Mouse (Mus musculus) embryonic facial prominence, embryonic 15.5 days (tissue): ENCODE data around the gene Akap11. TPM values are rescaled to one million over a fixed set of nuclear protein-coding genes. Genes with fewer than 3 reads are reported as not detected.

Experiments used
- ATAC-seq: fragments of 200-750 bp; cut with Nextera tagmentation; 2 replicates; pipeline ENCODE4 v1.8.0; 2017; ENCODE audit warnings: low read depth, moderate TSS enrichment; ENCODE audit not compliant: insufficient number of reproducible peaks, low FRiP score, low TSS enrichment
- H3K27ac ChIP-seq: fragments of 300-500 bp; sonication (generic); replicated peaks from 2 replicates; pipeline ENCODE4 v1.5.1; 2015; ENCODE audit warnings: mild to moderate bottlenecking, inconsistent platforms
- H3K27me3 ChIP-seq: fragments of 300-500 bp; sonication (generic); 2 replicates; pipeline ENCODE4 v1.6.1; 2015; ENCODE audit warnings: inconsistent platforms
- H3K36me3 ChIP-seq: fragments of 300-500 bp; sonication (generic); 2 replicates; pipeline ENCODE4 v1.6.1; 2015; ENCODE audit warnings: mild to moderate bottlenecking, inconsistent platforms
- H3K4me1 ChIP-seq: fragments of 300-500 bp; sonication (generic); 2 replicates; pipeline ENCODE4 v1.6.1; 2015; ENCODE audit warnings: inconsistent platforms
- H3K4me2 ChIP-seq: fragments of 300-500 bp; sonication (generic); replicated peaks from 2 replicates; pipeline ENCODE4 v1.6.1; 2015; ENCODE audit warnings: mild to moderate bottlenecking, inconsistent platforms
- H3K4me3 ChIP-seq: fragments of 300-500 bp; sonication (generic); replicated peaks from 2 replicates; pipeline ENCODE4 v1.5.1; 2015; ENCODE audit warnings: mild to moderate bottlenecking, inconsistent platforms
- H3K9ac ChIP-seq: fragments of 300-500 bp; sonication (generic); 2 replicates; pipeline ENCODE4 v1.6.1; 2015; ENCODE audit warnings: inconsistent platforms
- H3K9me3 ChIP-seq: fragments of 300-500 bp; sonication (generic); replicated peaks from 2 replicates; pipeline ENCODE4 v1.6.1; 2016; ENCODE audit warnings: inconsistent platforms
- WGBS: fragments of 180-500 bp; shearing (Covaris S2); methylation state at CpG from one replicate; pipeline ENCODE4 v1.1.7; 2015; 5-methylcytosine and 5-hydroxymethylcytosine counted together
- polyA plus RNA-seq: library from polyadenylated mRNA; unstranded; fragments of >200 nt; fragmentation: Nextera tagmentation; extraction: Ambion mirVana; gene quantifications from 2 replicates; pipeline ENCODE4 v1.2.1, GENCODE M21; 2015

The Akap11 gene
- polyA plus RNA-seq, 1 experiment from 2014 or later: 16.8 TPM

DNA sequence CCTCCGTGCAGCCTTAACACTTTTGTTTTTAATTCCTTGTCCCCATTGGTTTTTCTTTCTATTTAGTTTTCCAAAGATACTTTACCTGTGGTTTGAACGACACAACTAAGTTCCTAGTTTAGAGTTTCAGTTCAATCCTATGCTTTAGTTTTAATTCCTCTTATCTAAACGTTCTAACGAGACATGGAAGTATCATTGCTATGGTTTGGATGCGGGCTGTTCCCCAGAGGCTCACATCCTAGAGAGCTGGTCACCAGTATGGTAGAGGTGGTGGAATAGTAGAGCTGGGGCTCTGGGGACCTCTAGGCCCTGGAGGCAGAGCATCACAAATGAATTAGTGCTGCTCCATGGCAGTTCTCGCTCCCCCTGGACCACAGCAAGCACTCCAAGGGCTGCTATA is 9.7 kb downstream of the Akap11 start:
- H3K4me2 ChIP-seq: no peak overlapping the region
- no peak for ATAC-seq

DNA sequence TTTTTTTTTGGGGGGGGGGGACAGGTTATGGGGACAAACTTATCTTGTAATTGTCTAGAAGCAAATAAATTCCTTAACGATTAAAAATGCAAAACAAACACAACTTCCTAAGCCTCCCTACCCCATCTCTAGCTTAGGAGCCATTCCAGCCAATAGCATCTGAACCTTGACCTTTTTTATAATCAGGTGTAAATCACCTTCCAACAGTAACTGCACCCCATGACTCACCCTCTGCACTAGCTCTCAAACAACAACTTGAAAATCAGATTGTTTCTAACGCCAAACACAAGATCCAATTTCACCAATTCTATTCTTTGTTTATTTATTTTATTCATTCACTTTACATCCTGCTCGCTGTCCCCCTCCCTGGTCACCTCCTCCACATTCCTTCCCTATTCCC is 10.1 kb downstream of the Akap11 start:
- Histone ChIP-seq H3K4me1 (peaks cover 6% of the 10 kb centered on the region; the same call in 1 of the 2 replicates), H3K9me3 (no peaks in the 10 kb centered on the region), H3K4me2 (no peak overlapping the region), H3K36me3 (peaks cover 3% of the 10 kb centered on the region; the same call in 1 of the 2 replicates), H3K9ac (no peak overlapping the region), H3K4me3 (no peak overlapping the region), H3K27ac (no peak overlapping the region), H3K27me3 (no peaks in the 10 kb centered on the region)
- ATAC-seq: no peak
- 59% methylated on average over 3 of the region's 3 CpGs for WGBS

More for the DNA sequence above, 9.7 kb downstream of the Akap11 start:
- no peak overlapping the region for H3K27ac ChIP-seq
- H3K36me3 ChIP-seq: no peaks in the 10 kb centered on the region
- H3K4me1 ChIP-seq: peaks cover 6% of the 10 kb centered on the region; the same call in 1 of the 2 replicates
- no peak overlapping the region for H3K4me3 ChIP-seq
- WGBS: 58% methylated on average over 6 of the region's 6 CpGs
- no peak overlapping the region for H3K9ac ChIP-seq
- H3K9me3 ChIP-seq: no peaks in the 10 kb centered on the region
- H3K27me3 ChIP-seq: no peaks in the 10 kb centered on the region

DNA sequence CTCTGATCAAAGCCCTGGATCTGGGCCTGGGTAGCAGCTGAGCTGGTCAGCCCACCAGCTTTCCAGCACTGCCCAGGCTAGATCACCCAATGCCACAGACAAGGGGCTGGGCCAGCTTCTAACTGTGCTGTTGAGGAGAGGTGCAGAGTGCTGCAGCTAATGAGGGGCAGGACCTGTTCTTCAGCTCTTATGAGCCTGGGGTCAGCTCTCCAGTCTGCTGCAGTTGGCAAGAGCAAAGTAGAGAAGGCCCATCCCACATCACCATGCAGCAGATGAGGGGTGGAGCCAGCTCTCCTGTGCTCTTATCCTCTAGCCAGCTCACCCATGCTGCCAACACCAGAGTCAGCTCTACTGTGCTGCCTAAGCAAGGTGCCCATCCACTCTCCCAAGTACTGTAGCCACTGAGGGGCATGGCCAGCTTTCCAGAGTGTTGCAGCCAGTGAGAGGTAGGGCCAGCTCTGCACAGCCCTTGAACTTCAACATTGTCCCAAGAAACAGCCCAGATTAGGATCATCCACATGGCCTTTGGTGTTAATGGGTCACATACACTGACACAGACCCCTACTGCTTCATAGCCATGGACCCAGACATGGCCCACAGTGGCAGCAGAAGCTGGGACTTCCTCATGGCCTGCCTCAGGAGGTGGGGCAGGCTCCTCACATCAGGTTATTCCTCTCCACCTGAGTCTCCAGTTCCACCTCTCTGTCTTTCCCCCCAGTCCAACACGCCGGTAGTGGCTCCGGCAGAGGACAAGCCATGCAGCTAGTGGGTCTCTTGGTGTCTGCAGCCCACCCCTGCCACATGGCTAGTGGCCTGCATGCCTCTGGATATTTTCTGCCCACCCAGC is 10.8 kb downstream of the Akap11 start:
- no peaks in the 10 kb centered on the region for H3K9me3 ChIP-seq
- WGBS: 84% methylated on average over 3 of the region's 3 CpGs
- peaks cover 6% of the 10 kb centered on the region; the same call in 1 of the 2 replicates for H3K4me1 ChIP-seq
- no peak overlapping the region for H3K4me2 ChIP-seq
- H3K27ac ChIP-seq: no peak overlapping the region
- H3K9ac ChIP-seq: no peak overlapping the region
- no peaks in the 10 kb centered on the region for H3K27me3 ChIP-seq
- no peak overlapping the region for H3K4me3 ChIP-seq
- peaks cover 3% of the 10 kb centered on the region; the same call in 1 of the 2 replicates for H3K36me3 ChIP-seq
- no peak for ATAC-seq

DNA sequence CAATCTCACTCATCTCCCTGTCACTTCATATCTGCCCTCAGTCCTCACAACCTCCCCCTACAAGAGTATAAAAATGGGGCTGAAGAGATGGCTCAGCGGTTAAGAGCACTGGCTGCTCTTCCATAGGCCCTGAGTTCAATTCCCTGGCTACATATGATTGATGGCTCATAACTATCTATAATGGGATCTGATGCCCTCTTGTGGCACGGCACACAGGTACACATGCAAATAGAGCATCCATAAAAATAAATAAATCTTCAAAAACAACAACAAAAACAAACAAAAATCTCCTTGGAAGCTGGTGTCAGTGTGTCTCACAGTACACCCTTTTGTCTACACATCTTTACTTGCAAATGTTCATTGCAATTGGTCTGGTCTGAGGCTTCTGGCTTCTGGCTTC is 11.5 kb downstream of the Akap11 start:
- Histone ChIP-seq H3K27ac (no peak overlapping the region), H3K27me3 (no peaks in the 10 kb centered on the region), H3K9ac (no peak overlapping the region), H3K9me3 (no peaks in the 10 kb centered on the region), H3K36me3 (peaks cover 3% of the 10 kb centered on the region; the same call in 1 of the 2 replicates), H3K4me3 (no peak overlapping the region), H3K4me1 (peaks cover 6% of the 10 kb centered on the region; the same call in 1 of the 2 replicates), H3K4me2 (no peak overlapping the region)
- 95% methylated on average over 2 of the region's 2 CpGs for WGBS
- ATAC-seq: no peak

DNA sequence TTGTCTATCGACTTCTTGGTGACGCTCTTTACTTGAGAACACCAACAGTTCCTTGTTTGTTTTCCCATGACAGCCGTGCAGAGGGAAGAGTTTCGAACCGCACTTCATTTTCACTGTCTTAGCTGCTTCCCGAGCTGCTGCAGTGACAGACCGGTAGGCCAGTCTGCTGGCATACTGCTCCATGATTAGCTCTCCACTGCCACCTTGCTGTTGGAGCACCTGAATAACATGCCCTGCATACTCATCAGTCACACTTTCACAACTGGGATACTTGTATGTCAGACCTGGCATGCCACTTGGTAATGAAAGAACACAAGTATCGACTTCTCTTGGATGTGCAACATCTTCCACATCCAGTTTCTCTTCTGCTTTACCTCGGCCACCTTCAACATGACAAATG is 25.9 kb downstream of the Akap11 start:
- no peaks in the 10 kb centered on the region for H3K4me1 ChIP-seq

DNA sequence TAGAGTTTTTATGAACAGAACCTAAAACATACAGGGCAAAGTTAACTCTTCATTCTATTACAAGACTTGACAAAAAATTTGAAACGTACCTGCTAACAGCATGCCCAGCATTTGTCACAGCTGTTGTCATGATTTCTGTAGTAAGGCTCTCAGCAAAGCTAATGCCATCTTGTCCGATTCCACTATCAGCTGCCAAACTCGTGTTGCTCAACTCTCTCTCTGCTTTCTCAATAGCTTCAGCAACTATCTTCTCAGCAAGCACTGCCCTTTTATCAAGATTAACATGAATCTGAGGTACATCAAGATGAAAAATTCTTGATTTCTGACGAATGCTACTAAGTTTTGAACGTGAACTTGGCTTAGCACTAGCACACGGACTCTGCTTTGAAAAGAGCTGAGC is 26.8 kb downstream of the Akap11 start:
- Histone ChIP-seq H3K4me3 (no peak overlapping the region), H3K9me3 (no peaks in the 10 kb centered on the region), H3K27ac (no peak overlapping the region), H3K27me3 (no peaks in the 10 kb centered on the region), H3K9ac (no peak overlapping the region), H3K4me1 (no peaks in the 10 kb centered on the region), H3K36me3 (peaks cover 61% of the 10 kb centered on the region), H3K4me2 (no peak overlapping the region)
- WGBS: 86% methylated on average over 6 of the region's 6 CpGs
- ATAC-seq: no peak

More for the DNA sequence above, 25.9 kb downstream of the Akap11 start:
- 80% methylated on average over 9 of the region's 9 CpGs for WGBS
- Histone ChIP-seq H3K4me2 (no peak overlapping the region), H3K27me3 (no peaks in the 10 kb centered on the region), H3K4me3 (no peak overlapping the region), H3K9me3 (no peaks in the 10 kb centered on the region), H3K36me3 (peaks cover 61% of the 10 kb centered on the region), H3K9ac (no peak overlapping the region), H3K27ac (no peak overlapping the region)
- no peak for ATAC-seq

DNA sequence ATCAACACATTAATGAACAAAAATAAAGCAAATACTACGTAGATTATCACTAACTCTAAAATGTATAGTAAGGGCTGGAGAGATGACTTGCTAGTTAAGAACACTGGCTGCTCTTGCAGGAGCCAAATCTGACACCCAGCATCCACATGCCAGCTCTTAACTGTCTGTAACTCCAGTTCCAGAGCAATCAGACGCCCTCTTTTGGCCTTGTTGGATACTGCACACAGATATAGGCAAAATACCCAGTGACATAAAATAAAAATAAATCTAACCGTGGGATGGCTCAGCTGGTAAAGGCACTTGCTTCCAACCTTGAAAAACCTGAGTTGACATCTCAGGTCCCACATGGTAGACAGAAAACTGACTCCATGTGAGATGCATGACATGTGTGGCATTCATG is 36.0 kb downstream of the Akap11 start:
- 74% methylated on average over 3 of the region's 3 CpGs for WGBS
- H3K27ac ChIP-seq: no peak overlapping the region
- H3K4me1 ChIP-seq: no peaks in the 10 kb centered on the region
- H3K36me3 ChIP-seq: peaks cover 7% of the 10 kb centered on the region
- H3K4me3 ChIP-seq: no peak overlapping the region
- H3K27me3 ChIP-seq: no peaks in the 10 kb centered on the region
- H3K4me2 ChIP-seq: no peak overlapping the region
- no peaks in the 10 kb centered on the region for H3K9me3 ChIP-seq
- no peak overlapping the region for H3K9ac ChIP-seq
- no peak for ATAC-seq

DNA sequence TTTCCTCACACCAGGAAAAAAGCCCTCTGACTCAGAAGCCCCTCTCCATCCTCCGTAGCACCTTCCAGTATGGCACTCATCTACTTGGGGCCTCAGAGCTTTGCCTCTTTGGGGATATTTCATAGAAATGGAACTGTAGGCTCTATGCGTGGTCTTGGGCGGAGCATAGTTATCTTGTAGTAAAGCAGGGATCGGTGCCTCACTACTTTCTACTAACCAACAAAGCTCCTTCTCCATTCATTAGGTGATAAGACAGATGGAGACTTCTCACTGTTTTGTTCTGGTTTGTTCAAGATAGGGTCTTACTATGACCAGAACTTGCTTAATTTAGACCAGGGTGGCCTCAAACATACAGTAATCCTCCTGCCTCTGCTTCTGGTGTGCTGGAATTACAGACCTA is 39.9 kb downstream of the Akap11 start:
- no peak for ATAC-seq
- Histone ChIP-seq H3K4me2 (no peak overlapping the region), H3K9me3 (no peaks in the 10 kb centered on the region), H3K36me3 (peaks cover 20% of the 10 kb centered on the region), H3K9ac (no peak overlapping the region), H3K27ac (no peak overlapping the region), H3K4me3 (no peak overlapping the region), H3K4me1 (no peaks in the 10 kb centered on the region), H3K27me3 (no peaks in the 10 kb centered on the region)
- 94% methylated on average over 4 of the region's 4 CpGs for WGBS

DNA sequence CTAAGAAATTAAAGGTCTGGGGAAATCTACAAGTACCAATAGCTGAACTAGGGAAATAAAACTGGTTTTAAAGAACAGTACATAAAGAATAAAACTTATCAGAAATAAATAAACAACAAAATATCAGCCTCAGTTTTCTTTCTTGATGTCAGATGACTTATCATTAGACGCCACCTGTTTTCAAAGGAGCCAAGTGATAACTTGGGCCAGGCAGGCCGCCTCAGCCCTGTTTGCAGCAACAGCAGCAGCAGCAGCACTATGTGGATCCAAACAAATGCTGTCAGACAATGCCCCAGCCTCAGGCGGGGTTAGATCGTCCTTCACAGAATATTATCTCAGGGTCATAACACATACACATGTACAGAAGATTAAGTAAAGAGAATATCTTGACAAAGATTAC is 41.4 kb downstream of the Akap11 start:
- no peaks in the 10 kb centered on the region for H3K27me3 ChIP-seq
- 87% methylated on average over 4 of the region's 4 CpGs for WGBS
- peaks cover 23% of the 10 kb centered on the region for H3K36me3 ChIP-seq
- no peak overlapping the region for H3K4me2 ChIP-seq
- no peak overlapping the region for H3K9ac ChIP-seq
- H3K4me3 ChIP-seq: no peak overlapping the region
- no peak overlapping the region for H3K27ac ChIP-seq
- H3K4me1 ChIP-seq: no peaks in the 10 kb centered on the region
- H3K9me3 ChIP-seq: no peaks in the 10 kb centered on the region
- ATAC-seq: no peak

DNA sequence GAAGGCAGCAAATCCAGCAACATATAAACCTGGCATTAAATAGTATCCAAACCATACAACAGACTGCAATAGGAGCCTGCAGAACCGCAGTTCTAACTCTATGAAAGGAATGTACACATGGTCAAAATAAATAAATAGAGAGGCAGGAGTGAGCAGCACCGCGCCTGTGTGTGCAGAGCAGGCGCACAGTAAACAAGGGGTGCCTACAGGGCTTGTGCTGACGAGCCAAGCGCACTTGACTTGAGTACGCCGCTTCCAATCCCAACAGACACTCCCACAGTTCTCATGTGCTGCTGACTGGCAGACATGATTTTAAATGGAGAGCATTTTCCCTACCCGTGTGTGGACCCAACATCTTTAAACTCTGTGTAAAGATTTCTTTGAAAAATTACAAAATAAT is 44.0 kb downstream of the Akap11 start:
- 75% methylated on average over 9 of the region's 9 CpGs for WGBS
- H3K4me2 ChIP-seq: no peak overlapping the region
- no peak for ATAC-seq
- no peak overlapping the region for H3K4me3 ChIP-seq
- H3K27me3 ChIP-seq: no peaks in the 10 kb centered on the region
- no peak overlapping the region for H3K27ac ChIP-seq
- H3K9ac ChIP-seq: no peak overlapping the region
- no peaks in the 10 kb centered on the region for H3K4me1 ChIP-seq
- no peaks in the 10 kb centered on the region for H3K9me3 ChIP-seq
- peaks cover 21% of the 10 kb centered on the region for H3K36me3 ChIP-seq

DNA sequence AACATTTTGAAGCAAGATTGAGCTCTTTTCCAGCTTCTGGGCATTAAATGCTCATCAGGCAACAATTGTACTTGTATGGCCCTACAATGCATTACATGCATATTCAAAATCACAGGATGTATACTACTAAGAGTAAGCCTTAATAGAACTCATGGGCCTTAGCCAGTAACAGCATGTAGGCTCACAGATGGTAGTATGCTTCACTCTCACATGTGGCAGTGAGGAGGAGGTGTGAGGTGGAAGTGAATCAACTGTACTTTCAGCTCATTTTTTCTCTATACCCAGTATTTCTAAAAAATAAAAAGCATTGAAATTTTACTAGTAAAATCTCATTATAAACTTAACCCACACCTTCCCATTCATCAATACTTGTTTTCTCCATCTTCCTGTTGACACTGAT is 45.2 kb downstream of the Akap11 start:
- Histone ChIP-seq H3K9me3 (no peaks in the 10 kb centered on the region), H3K36me3 (peaks cover 21% of the 10 kb centered on the region), H3K4me2 (no peak overlapping the region), H3K27me3 (no peaks in the 10 kb centered on the region), H3K9ac (no peak overlapping the region), H3K4me1 (no peaks in the 10 kb centered on the region), H3K27ac (no peak overlapping the region), H3K4me3 (no peak overlapping the region)
- ATAC-seq: no peak
